Mouse (Mus musculus) E14TG2a.4 (cell line): ENCODE measurements at regions not wholly inside any gene's neighbourhood (a gene's known extent, or its start where the extent isn't known, plus 50 kb on each side); places are given as distances from the start of the nearest gene placed in this dataset.

Experiments
- CTCF ChIP-seq: conservative IDR thresholded peaks from 2 replicates; pipeline ENCODE4 v1.5.1; 2014; ENCODE audit warnings: low read length
- NANOG ChIP-seq: IDR thresholded peaks from 2 replicates; pipeline ENCODE4 v1.6.1; 2014; ENCODE audit warnings: borderline replicate concordance, low read length, mixed read lengths
- POU5F1 ChIP-seq: IDR thresholded peaks from 2 replicates; pipeline ENCODE4 v1.6.1; 2014; ENCODE audit warnings: low read length, borderline replicate concordance

- TF ChIP-seq CTCF (no peak), NANOG (no peak), POU5F1 (no peak)
Observed at GRCm38 (mm10) chr6:49606626-49607158, 211.3 kb downstream of the Stk31 start.
